Mouse (Mus musculus) thymus, postnatal 25 days (tissue): ENCODE data around the gene Trat1.

Experiments used
- DNase-seq: peaks from one replicate; pipeline ENCODE4 v3.0.0; 2022

Gene Trat1

DNA sequence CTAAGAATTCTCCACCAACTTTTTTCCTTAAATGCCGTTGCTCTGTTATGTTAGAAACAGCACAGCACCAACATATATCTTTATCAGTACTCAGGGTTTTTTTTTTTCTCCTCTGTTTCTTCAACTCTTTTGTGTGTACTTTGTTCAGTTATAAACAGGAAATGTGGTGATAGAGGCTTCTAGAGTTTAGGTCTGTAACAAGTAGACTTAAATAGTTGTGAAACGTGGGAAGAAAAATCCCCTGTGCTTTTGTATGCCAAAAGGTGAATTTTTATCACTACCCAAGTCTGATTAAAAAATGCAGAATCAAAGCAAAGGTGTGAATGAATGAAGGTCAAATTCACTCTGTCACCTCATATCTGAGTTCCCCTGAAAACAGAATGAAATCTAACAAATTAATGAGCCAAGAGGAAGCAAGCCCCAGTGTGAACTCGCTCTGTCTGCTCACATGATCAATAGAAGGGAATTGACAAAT, at the start of gene Trat1:
Trat1 (minus strand) TSS at position 51 of the 475 bp plus-strand sequence.
- no peak for DNase-seq

DNA sequence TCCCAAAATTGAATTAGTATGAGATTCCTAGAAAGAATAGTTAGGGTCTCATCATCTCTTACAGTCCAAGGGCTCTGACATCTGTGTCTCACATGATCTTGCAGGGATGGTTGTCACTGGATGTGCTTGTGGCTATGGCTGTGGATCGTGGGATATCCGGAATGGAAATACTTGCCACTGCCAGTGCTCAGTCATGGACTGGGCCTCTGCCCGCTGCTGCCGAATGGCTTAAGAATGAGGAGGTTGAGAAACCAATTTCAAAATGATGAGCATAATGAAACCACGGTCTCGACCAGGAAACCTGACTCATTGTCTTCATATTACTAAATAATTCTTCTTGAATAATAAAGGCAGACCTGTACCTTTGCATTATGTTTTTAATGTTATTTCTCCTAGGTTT, 46.7 kb upstream of the Trat1 start:
- no peak for DNase-seq

GRCm38 (mm10) chr16:48816695-48817094, 44.9 kb upstream of the Trat1 start, which contains the start of gene Retnlb:
TSS of gene Retnlb (plus strand) at chr16:48816856.
- DNase-seq: no peak

DNA sequence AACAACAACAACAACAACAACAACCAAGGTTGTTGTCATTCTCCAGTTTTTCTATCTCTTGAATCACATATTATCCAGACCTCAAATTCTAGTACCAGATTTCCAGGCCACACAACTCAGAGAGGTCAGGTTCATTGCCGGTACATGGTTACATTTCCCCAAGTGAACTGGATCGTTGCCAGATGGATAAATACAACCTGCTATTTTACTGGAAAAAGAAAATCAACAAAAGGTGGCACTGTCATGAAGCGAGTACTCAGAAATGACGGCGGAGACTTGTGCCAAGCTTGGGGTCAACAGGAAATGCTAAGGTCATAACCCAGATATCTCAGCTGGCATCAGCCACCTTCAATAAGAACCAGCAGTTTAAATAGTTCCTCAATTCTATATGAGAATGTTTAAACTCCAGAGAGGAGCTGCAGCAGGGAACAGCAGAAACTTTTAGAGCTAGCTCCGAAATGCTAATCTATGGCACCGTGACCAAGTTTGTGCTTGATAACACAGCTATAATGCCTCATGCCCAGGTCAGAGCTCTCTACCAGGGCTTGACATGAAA, 40.1 kb upstream of the Trat1 start:
- DNase-seq: no peak

- DNase-seq: peak; percentile 77
These were observed 37.6 kb upstream of the Trat1 start for GRCm38 (mm10) chr16:48809374-48809773.

DNA sequence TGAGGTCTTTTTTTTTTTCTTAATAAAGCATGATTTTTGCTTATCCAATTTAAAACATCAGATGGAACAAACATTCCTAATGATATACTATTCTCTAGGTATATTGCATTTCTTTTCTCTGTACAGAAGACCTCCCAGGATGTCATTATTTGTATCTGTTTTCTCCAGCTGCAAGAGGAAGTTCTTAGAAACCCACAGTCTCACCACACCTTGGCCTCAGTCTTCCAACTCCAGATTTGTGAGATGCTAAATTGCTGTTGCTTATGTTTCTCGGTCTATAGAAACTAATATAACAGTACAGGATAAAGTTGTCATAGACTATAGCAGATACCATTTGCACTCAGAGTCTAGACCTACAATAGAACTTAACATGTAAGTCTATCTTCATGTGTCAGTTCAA, 34.7 kb upstream of the Trat1 start:
- no peak for DNase-seq

DNA sequence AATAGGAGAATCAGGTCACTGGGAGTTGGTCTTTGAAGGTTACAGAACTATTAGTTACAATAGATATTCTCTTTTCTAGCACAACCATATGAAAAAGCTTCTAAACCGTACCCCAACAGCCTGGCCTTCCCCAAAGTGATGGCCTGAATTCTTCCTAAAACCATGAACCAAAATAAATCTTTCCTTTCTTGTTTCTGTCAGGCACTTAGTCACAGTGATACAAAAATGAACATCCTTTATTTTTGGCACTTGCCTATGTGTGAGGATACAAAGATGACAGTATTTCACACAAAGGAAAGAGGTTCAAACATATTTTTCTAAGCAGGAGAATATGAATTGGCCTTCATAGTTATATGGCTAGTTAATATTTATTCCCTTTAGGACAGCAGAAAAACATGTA, 33.6 kb upstream of the Trat1 start:
- DNase-seq: no peak

- peak; percentile 32 for DNase-seq
These were observed 29.1 kb upstream of the Trat1 start for GRCm38 (mm10) chr16:48800906-48801305.

- DNase-seq: no peak
These were observed 27.6 kb upstream of the Trat1 start for GRCm38 (mm10) chr16:48799470-48799869.

- DNase-seq: no peak
These were observed 26.5 kb upstream of the Trat1 start for GRCm38 (mm10) chr16:48798285-48798684.

GRCm38 (mm10) chr16:48788704-48789185, 16.9 kb upstream of the Trat1 start:
- DNase-seq: peak; percentile 60

- DNase-seq: peak; percentile 33
These were observed 14.4 kb upstream of the Trat1 start for GRCm38 (mm10) chr16:48786258-48786657.

GRCm38 (mm10) chr16:48777254-48777653, 5.4 kb upstream of the Trat1 start:
- DNase-seq: no peak

GRCm38 (mm10) chr16:48769183-48769582, 2.6 kb downstream of the Trat1 start:
- DNase-seq: no peak

DNA sequence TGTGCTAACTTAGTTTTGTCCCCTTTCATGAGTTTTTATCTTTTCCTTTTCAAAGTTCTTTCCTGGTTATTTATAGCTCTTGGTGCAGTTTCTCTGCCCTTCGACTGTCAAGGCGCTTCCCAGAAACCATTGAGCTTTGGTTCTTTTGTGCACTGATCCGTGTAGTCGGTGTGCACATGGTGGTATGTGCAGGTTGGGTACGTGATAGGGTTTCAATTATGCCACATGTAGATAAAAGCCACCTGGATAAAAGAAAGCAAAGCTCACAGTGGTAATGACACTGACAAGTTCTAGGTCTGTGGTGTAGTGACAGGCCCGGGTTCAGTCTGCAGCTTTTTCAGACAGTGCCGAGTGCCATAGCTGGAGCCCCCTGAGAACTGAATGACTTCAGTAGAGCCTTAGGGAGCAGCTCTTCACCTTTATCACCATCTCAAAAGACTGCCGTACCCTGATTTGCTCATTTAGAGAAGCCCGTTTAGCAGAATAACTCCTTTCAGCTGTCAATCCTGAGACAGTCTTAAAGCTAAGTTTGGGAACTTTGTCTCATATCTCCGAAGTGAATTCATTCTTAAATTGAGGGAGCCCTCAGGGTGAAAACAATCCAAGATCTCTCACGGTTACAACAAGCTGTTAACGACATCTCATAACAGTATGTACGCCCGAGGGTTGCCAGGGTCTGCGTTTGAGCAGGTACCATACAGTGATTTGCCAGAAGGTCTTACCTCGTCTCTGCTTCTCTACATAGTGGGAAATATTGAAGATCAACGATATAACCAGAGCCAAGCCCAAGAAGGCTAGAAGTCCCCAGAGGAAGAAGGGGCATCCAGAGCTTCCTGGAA, 11.0 kb downstream of the Trat1 start:
- DNase-seq: no peak

GRCm38 (mm10) chr16:48750145-48750827, 21.5 kb downstream of the Trat1 start:
- DNase-seq: no peak

- no peak for DNase-seq
These were observed 26.4 kb downstream of the Trat1 start for GRCm38 (mm10) chr16:48745418-48745817.

- no peak for DNase-seq
These were observed 26.8 kb downstream of the Trat1 start for GRCm38 (mm10) chr16:48745011-48745410.

GRCm38 (mm10) chr16:48741549-48741948, 30.3 kb downstream of the Trat1 start:
- DNase-seq: no peak

DNA sequence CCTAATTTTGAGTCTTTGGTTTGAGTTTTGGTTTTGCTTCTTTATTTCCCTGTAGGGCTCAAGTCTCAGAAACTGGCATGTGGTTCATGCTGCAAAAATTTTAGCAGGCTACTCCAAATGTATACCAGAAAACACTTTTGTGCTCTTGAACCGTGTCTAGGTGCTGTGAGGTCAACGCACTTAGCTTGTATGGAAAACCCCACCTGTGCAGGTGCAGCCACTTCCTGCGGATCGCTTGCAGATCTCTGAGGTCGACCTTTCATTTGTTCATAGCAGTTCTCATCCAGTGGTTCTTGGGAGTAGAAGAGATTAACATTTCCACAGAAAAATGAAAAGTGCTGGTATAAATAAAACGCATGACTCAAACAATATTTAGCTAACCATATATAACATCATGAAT, 31.8 kb downstream of the Trat1 start:
- DNase-seq: no peak

DNA sequence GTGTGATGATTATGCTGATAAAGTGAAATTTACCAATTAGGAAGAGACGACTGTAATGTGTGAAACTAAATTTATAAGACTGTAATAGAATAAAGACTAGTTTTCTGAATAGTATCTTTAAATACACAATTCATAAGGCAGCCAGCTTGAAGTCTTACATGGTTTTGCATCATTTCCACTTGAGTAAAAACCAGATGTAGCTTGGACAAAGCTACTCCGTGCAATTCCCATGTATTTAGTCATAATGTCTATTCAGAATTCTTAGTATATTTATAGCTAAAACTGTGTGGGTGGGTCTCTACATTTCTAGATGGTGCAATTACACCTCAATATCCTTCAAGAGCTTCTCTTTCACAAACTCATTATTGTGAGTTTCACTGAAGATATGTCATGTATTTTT, 33.4 kb downstream of the Trat1 start:
- DNase-seq: no peak

DNA sequence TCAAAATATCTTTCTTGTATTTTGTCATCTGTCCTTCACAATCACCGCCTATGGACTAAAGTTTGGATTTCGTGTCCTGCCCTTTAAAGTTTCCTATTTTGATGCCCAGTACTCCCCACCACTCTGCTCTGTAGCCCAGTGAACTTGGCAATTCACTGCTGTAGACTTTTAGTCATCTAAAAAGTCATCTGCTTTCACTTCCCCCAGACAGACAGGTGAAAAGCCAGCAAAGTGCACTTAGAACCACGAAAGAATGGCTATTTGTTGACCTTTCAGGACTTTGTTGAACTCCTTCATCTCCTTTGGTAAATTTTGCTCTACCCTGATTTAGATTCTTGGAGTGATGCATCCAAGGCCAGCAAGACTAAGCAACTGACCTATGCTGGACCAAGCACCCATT, 34.9 kb downstream of the Trat1 start:
- DNase-seq: no peak

DNA sequence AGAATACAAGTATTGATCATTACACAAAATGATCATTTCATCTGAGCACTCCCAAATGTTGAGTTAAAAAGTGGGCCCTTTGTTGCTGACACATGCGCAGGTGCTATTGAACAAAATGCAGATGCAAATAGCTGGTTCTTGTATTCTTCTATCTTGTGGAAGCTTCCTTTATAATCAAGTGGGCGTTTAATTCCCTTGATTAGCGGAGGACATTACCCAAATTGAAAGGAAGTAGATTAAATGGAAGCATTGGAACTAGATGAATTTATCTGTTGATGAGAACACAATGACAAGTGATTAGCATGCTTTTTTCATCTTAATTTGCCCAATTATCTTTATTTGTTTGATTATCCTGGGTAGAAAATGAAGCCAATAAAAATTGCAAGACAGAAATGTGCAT, 51.6 kb downstream of the Trat1 start:
- no peak for DNase-seq

GRCm38 (mm10) chr16:48719679-48720078, 52.1 kb downstream of the Trat1 start:
- DNase-seq: no peak
